8 mouse cellular contexts compared by ENCODE assay signal in genomic region chr5:124425412-124426259, GRCm38 (mm10). TPM values are rescaled to one million over a fixed set of nuclear protein-coding genes. Genes with fewer than 3 reads are reported as not detected.
A peak's percentile ranks its signal among the peaks of the same experiment; 100 is the strongest.
DNase-seq lines count a peak whose midpoint lies in the region; ATAC-seq lines count a peak whose summit lies in the region.

Gene Sbno1, minus strand, starts transcription at chr5:124426001.

- ATAC-seq in inflammation-experienced regulatory T-cells, adult 6 months = peak; percentile 79

- peak; percentile 97 for DNase-seq in adipocyte (ENCODE audit: low spot score)
- DNase-seq in embryo, embryonic 10 days (ENCODE audit: low spot score) = peak; percentile 96
- DNase-seq in gastrocnemius, postnatal 14 days = peak; percentile 94
- peak; percentile 92 to 93 for DNase-seq in left cerebral cortex, postnatal 14 days (ENCODE audit: low spot score in 2 of 2)
- DNase-seq in mesoderm, embryonic 11.5 days (ENCODE audit: low read depth, low spot score) = peak; percentile 97
- DNase-seq in right cerebral cortex, postnatal 36 days (ENCODE audit: low spot score in 2 of 2) = peak; percentile 88 to 92
- peak; percentile 99 for DNase-seq in yolk sac, embryonic 10.5 days (ENCODE audit: low spot score)

- intact Hi-C loops in gastrocnemius, postnatal 14 days (cut with DNase I; ENCODE audit: low total_unique reads) = loop anchor here (5.0 kb wide), 1 partner anchor 117 kb away; the partner anchor contains the start of gene Tmed2
- intact Hi-C loops in left cerebral cortex, postnatal 14 days (cut with DNase I) = no loop called here

RNA-seq across cellular contexts. Expression of gene Sbno1, which starts in this region (rescaled TPM):
- total RNA-seq in gastrocnemius, postnatal 14 days (2021) = 10 to 100 TPM; 32.4 to 35.6 TPM
- polyA plus RNA-seq in inflammation-experienced regulatory T-cells, adult 6 months (2017; shearing (Covaris generic)) = 100 to 1,000 TPM; 127 to 199 (median 163) TPM
- 100 to 1,000 TPM; 139 to 153 TPM for total RNA-seq in left cerebral cortex, postnatal 14 days (2021)

Comparison
In these comparisons a context has a peak if more than half of its experiments do, and no peak if none do; other contexts are left out.
1. Peak in every context shown above with its lines: DNase-seq and ATAC-seq.